Mouse (Mus musculus) layer of hippocampus, postnatal 25 days (tissue): ENCODE measurements around the gene Tmem30b. TPM values are rescaled to one million over a fixed set of nuclear protein-coding genes. Genes with fewer than 3 reads are reported as not detected.
A peak's percentile ranks its signal among the peaks of the same experiment; 100 is the strongest.
"Not testable (repeated sequence)": the region's sequence is repeated elsewhere in the genome, so short reads cannot be mapped to it uniquely, and the experiment has no call there.

ENCODE experiments used
- DNase-seq, 2 experiments: peaks; one replicate each; pipeline ENCODE4 v3.0.0; 2022; ENCODE audit warnings: mixed read lengths in 2 of 2, low spot score in 1 of 2; ENCODE audit errors: extremely low spot score in 1 of 2
- total RNA-seq, 2 experiments: library from RNA; stranded (reverse); gene quantifications; 2 replicates each; pipeline ENCODE4 v1.2.3; 2021

Gene Tmem30b
- total RNA-seq, 2 experiments from 2014 or later: 0.12 TPM; not detected in 1

DNA sequence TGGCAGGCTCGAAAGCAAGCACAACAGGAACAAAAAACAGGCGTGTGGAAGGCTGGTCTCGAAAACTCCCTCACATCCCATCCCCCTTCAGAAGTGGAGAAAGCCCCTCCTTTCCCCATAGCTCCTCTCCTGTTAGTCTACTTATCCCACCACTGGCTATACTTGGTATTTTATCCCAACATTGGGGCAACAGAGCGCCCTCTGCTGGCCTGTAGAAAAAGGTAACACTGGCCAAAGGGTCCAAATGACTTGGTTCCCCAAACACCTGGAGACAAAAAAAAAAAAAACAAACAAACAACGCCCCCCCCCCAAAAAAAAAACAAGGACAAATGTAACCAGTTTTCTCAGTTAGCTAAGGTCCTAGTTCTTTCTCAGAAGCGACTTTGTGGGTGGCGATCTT, 13.9 kb upstream of the Tmem30b start:
- no peak for DNase-seq

DNA sequence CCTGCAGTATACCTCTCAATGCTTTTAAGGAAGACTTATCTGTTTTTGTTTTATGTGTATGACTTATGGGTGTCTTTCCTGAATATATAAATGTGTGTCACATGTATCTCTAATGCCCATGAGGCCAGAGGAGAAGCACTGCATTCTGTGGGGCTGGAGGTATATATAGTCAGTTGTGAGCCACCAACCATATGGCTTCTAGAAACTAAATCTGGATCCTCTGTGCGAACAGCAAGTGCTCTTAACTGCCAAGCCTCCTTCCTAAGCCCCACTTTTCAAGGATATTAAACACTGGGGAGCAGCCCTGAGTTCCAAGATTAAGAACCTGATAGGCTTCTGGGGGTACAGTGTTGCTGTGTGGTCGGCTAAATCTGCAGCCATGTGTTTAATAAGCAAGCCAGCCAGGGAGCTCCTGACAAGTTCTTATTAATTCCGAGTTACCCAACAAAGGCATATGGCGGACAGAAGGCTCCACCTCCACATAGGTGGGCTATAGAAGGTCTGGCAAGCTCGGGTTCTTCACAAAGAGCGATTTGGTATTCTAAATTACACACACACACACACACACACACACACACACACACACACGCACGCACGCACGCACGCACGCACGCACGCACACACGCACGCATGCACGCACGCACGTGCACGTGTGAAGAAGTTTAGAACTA, 12.5 kb upstream of the Tmem30b start:
- DNase-seq: peak; percentile 14 to 16

DNA sequence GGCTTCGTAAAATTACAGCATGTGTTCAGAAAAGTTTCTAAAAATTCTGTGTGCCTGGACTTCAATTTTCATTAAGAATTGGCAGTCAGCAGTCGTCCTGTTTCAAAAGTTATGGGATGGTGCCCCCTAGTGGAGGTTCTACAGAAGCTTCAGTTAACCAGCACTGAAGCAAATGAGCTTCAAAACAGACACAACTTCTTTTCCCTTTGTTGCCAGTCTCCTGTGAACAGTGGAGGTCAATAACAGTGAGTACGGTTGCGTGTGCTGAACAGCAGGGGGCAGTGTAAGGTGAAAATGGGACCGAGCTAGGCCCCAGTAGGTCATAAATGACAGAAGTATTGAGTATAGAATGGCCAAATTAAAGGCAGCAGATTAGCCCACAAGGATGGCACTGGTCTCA, 8.0 kb upstream of the Tmem30b start:
- peak; percentile 21 to 78 for DNase-seq

DNA sequence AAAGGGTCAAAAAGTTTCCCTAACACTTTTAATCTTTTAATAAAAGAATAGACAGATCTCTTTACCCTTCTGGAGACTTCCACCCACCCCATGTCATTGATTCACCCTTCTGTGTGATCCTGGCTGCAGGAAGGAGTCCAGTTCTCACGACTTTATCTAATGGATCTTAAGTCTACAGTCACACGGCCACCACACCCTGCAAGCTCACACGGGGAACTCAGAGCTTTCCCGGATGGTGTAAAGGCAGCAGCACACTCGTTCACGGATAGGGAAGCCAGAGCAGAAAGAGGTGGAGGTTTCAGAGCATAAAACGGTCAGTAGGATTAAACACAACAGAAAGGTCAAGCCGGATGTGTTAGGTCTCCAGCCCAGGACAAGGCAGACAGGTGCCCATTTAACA, 2.1 kb upstream of the Tmem30b start:
- DNase-seq: no peak

DNA sequence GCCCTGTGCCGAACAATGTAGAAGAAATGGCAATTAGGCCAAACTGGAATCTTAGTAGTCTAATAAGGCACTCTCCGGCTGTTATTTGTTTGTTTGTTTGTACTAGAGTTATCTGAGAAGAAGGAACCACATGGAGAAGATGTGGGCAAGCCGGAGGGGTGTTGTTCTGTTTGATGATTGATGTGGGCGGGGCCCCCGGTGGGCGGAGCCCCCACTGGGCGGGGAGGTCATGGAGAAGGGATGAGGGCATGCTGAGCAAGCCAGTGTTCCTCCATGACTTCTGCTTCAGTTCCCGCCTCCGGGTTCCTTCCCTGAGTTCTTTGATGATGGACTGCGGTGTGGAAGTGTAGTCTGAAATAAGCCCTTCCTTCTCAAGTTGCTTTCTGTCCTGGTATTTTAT, 1.5 kb upstream of the Tmem30b start:
- DNase-seq: no peak

DNA sequence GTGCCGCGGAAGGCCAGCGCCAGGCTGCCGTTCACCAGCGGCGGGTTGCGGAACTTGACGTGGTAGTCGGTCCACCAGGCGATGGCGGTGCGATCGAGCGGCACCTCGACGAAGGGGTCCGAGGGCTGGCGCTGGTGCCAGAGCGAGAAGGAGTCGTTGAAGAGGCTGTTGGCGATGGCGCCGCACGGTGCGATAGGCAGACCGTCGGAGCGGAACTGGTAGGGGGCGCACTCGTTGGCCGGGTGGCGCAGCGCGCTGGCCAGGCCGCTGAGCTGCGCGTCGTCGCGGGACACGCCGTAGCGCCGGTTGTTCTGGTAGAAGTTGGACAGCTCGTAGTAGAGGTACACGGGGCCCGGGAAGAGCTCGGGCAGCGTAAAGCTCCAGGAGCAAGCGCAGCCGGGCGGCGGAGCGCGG, 513 bp downstream of the Tmem30b start:
- DNase-seq: no peak

DNA sequence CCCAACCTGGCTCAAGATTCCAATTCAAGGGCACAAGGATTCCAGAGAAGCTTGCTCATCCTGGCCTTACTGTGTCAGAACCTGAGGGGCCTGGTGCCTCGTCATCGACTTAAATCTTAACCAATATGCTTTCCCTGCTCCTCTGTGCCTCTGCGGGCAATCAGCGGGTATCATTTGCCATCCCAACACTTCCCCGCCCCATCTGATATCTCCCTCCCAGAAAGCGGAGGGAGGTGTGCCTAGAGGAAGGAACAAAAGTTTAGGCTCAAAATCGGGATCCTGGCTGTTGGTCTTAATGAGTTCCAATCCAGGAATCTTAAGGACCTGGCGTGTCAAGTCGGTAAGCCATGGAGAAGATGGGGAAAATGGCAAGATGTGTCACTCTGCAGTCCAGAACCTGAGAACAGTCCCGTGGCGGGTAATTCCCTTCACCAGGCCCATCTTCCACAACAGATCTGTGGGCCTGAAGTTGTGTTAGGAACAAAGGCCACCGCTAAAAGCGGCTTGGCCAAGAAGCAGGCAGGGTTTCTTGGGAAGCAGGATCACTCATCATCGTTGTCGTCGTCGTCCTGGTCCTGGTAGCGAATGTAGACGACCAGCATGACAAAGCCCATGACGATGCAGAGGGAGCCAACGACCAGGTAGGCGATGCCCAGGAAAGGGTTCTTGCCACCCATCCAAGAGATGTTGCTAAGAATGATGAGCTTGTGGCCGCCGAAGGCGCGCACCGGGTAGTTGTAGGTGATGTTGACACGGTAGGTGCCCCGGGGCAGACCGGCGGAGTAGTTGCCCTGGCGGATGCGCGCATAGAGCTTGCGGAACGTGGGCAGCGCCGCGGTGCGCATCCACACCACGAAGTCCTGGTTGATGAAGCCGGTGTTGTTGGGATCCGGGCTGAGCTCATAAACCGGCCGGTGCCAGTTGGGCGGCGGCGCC, 1.2 kb downstream of the Tmem30b start:
- no peak for DNase-seq

DNA sequence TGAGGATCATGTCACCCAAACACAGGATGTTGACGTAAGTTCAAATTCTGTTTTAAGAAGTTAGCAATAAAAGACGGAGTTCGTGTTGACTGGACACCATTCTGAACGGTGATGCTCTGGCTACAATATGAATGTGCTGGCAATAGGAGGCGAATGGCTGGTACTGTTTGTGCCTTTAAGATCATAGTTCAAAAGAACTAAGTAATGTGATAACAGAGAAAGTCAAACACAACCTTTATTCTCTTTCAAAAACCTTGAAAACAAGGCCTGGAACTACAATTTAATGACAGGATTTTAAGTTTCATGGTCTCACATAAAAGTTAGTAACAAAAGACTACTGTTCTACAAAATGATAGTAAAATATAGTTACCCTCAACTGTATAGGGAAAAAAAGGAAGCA, 3.0 kb downstream of the Tmem30b start:
- DNase-seq: no peak

DNA sequence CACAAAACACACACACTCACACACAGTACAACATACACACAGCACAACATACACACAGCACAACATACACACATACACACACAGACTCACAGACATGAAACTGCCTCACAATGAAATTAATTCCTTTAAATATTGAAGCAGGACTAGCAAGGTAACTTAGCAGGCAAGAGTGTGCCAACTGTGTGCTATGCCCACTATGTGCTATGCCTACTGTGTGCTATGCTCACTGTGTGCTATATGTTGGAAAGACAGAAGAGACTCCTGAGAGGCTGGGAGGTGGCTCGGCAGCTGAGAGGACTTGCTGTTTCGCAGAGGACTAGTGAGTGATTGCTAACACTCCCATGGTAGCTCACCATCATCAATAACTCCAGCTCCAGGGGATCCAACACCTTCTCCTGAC, 5.8 kb downstream of the Tmem30b start:
- no peak for DNase-seq

DNA sequence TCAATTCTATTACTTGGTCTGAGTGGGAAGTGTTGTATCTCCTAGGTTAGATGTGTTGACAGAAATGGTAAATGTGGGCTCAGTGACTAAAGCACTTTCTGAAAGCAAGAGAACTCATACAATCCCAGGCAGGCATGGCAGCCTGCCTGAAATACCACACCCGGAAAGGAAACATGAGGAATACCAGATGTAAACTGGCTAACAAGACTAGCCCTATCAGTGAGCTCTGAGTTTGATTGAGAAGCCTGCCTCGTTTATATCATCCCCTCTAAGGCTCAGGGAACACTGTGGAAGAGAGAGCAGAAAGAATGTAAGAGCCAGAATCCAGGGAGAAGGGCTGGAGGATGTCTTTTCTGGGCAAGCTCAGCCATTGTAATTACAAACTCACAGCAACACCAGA, 7.0 kb downstream of the Tmem30b start:
- no peak for DNase-seq

DNA sequence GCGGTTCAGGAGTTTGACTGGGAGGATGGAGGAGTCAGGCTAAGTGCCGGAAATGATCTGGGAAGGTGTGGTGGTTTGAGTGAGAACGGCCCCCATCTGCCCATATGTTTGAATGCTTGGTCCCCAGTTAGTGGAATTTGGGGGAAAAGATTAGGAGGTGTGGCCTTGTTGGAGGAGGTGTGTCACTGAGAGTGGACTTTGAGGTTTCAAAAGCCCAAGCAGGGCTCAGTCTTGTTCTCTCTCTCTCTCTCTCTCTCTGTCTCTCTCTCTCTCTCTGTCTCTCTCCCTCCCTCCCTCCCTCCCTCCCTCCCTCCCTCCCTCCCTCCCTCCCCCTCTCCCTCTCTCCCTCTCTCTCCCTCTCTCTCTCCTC, 8.1 kb downstream of the Tmem30b start:
- DNase-seq: not testable (repeated sequence)

DNA sequence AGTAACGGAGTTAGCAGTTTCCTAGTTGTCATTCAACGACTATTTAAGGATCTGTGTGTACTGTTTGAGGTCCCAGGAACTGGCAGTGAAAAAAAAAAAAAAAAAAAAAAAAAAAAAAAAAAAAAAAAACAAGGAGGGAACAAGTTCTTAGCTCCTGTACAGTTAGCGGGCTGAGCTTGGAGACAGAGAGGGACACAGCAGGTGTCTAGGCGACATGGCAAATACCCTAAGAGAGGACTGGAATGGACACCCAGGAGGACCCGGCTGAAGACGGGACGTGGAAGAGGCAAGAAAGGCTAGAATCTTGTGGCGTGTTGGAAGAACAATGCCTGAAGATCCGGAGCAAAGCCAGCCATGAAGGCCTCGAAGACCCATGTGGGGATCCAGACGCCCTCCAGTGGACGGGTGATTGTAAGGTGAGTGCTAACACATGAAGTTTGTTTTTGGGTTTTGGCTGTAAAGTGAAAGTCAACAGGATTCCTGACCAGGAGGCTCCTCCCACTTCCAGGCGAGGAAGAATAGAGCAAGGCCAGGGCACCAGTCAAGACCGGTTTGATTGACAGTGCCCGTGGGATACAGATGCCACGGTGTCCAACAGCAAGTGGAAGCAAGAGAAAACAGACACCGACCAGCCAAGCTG, 8.6 kb downstream of the Tmem30b start:
- no peak for DNase-seq

DNA sequence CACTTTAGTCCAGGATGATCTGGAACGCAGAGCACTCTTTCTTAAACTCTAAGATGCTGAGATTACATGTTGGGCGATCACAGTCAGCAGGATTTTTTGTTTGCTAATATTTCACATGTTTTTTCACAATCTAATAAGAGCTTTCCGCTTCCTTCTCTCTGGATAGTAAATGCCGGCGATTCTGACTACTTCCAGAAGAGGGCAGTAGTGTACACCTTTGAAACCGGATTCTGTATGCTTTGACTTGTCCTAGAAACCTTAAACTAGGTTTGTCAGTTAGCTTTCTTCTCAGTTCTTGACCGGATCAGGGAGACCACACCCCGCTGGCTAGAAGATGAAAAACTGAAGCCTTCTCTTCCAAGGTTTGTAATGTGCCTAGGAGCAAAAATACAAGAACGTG, 11.6 kb downstream of the Tmem30b start:
- peak; percentile 34 to 69 for DNase-seq

DNA sequence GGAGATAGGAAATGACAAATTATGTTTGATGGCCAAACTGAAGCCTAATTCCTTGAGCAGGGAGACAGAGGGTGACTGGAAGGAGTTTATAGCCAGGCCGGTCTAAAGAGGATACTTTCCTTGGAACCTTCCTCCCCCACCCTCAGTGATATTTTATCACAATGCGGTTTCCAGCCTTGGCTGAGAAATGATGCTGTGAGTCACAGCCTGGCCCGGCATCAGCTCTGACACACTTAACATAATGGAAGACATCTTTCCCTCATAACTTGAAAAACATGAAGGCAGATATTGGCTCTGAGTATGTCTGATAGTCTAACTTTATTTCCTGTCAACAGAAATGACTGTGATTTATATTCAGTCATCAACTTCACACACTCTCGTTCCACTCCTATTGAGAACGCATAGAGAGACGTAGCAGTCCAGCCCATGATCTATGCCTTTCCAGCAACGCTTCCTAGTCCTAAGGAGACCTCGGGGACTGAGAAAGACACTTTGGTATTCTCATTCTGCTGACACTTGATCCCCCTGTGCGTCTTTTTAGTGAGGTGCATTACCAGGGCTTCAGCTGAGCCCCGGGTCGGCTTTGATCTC, 14.2 kb downstream of the Tmem30b start:
- DNase-seq: no peak

DNA sequence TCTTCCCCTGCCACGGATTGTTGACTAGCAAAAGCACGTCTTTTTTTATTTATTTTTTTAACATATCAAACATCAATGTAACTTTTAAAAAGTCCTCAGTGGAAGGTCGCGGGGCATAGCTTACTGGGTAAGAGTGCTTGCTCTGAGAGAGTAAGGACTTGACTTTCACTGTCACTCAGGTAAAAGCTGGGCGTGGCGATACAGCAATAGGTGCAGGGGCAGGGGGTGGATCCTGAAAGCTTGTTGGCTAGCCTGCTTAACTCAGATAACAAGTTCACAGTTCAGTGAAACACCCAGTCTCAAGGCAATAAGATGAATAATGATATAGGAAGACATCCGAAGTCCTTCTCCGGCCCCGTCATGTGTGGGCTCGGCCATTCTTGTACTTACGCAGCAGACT, 16.6 kb downstream of the Tmem30b start:
- no peak for DNase-seq

DNA sequence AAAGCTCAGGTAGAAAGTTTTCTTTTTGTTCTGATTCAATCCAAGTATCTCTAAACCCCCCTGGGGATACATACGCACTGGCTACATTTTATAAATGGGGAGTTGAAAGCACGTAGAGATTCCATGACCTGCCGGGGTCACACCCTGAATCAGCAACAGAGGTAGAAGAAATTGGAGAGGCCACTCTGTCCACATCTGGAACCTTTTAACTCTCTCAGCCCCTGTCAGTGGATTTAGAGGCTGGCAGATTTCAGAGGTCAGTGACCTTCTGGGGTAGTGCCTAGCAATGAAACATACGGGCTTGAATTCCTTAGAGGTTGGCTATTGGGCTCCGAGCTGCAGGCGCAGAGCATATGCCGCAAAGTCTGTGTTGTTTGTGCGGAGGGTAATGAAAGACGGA, 17.1 kb downstream of the Tmem30b start:
- DNase-seq: no peak

DNA sequence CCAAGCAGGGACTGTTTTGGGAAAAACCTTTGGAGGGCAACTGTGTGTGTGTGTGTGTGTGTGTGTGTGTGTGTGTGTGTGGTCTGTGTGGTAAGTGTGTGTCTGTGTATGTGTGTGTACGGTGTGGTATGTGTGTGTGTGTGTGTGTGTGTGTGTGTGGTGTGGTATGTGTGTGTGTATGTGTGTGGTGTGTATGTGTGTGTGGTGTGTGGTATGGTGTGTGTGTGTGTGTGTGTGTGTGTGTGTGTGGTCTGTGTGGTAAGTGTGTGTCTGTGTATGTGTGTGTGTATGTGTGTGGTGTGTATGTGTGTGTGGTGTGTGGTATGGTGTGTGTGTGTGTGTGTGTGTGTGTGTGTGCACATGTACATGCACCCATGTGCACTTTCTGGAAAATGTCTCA, 18.1 kb downstream of the Tmem30b start:
- DNase-seq: not testable (repeated sequence)

DNA sequence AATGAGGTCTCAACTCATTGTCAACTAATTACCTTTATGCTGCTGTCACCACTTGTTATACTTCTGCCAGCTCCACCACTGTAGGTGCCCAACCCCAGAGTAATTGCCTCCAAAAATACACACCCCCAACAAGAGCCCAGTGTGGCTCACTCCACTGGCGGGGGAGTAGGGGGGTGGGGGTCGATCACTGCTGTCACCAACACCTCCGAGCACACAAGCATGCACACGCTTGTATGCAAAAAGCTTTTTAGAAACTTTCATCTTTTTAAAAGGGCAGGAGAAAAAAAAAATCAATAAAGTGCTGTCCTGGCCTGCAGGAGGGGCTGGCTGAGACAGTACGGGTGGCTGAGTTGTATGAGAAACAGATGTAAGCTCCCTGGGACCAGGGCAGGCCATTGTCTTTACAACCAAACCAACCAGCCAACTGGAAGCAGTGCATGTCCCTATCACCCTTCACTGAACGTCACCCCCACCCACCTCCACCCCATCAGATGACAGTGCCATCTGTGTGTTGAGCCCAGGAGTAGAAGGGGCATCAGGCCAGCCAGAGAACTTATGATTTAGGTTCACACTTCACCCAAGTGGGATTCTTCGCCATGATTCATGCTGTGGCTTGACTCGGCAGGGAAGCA, 20.8 kb downstream of the Tmem30b start:
- no peak for DNase-seq

DNA sequence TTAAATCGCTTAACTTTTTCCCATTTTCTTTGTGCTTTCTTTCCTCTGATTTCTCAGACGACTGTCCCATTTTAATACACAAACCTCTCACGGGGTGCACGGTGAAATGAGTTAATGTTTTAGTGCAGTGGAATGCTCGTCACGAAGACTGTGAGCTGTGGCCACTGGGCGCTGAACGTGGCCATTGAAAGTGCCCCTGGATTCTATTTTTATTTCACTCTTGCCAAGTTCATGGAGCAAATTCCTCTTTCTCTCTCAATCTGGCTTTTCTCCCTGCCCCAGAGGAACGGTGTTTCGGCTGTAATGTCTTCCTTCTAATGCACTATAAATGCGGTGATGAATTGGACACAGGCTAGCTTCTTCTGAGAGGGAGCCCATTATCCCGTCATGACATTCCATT, 23.1 kb downstream of the Tmem30b start:
- DNase-seq: no peak

DNA sequence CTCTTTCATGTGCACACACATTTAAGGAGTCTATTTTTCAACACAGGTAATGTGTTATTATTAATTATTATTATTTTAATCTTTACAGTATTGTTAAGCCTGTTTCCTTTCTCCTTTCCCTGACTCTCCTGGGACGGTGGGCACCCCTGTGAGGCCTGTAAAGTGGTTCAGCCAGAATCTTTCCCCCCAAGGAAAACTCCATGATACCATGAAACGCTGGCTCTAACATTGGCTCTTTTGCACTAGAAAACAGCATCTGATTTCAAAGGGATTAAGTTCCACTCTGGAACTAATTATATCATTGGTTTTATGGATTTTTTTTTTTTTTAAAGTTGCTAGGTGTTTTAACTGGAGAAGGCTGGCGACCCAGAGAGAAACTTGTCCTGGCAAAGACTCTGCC, 24.2 kb downstream of the Tmem30b start:
- DNase-seq: no peak
